Mouse (Mus musculus): ENCODE measurements around the gene Nrde2. TPM values are rescaled to one million over a fixed set of nuclear protein-coding genes. Genes with fewer than 3 reads are reported as not detected.
A peak's percentile ranks its signal among the peaks of the same experiment; 100 is the strongest.

Gene Nrde2
- total RNA-seq, 2 experiments from 2014 or later, result 15.0 to 15.5 TPM

- intact Hi-C loops (cut with DNase I), result no loop called here
- no peak for DNase-seq (ENCODE audit: low spot score in 2 of 2)
Observed at GRCm38 (mm10) chr12:100131167-100131566, 28.3 kb downstream of the Nrde2 start.

GRCm38 (mm10) chr12:100128961-100129360, 30.5 kb downstream of the Nrde2 start:
- intact Hi-C loops (cut with DNase I), result no loop called here
- DNase-seq (ENCODE audit: low spot score in 2 of 2), result no peak

GRCm38 (mm10) chr12:100128522-100128921, 30.9 kb downstream of the Nrde2 start:
- DNase-seq (ENCODE audit: low spot score in 2 of 2), result no peak
- intact Hi-C loops (cut with DNase I), result no loop called here

GRCm38 (mm10) chr12:100127866-100128480, 31.5 kb downstream of the Nrde2 start:
- peak; percentile 57 to 83 for DNase-seq (ENCODE audit: low spot score in 2 of 2)
- intact Hi-C loops (cut with DNase I), result no loop called here

GRCm38 (mm10) chr12:100126968-100127865, 32.2 kb downstream of the Nrde2 start:
- intact Hi-C loops (cut with DNase I), result no loop called here
- DNase-seq (ENCODE audit: low spot score in 2 of 2), result no peak

- intact Hi-C loops (cut with DNase I), result no loop called here
- no peak for DNase-seq (ENCODE audit: low spot score in 2 of 2)
Observed at GRCm38 (mm10) chr12:100124913-100125798, 34.3 kb downstream of the Nrde2 start.

- DNase-seq (ENCODE audit: low spot score in 2 of 2), result peak; percentile 64 to 87
- intact Hi-C loops (cut with DNase I), result no loop called here
Observed at GRCm38 (mm10) chr12:100123476-100123875, 36.0 kb downstream of the Nrde2 start.

- no peak for DNase-seq (ENCODE audit: low spot score in 2 of 2)
- intact Hi-C loops (cut with DNase I), result no loop called here
Observed at GRCm38 (mm10) chr12:100122921-100123381, 36.5 kb downstream of the Nrde2 start.

GRCm38 (mm10) chr12:100115982-100116381, 43.5 kb downstream of the Nrde2 start:
- DNase-seq (ENCODE audit: low spot score in 2 of 2), result no peak
- intact Hi-C loops (cut with DNase I), result no loop called here

- peak; percentile 83 to 88 for DNase-seq (ENCODE audit: low spot score in 2 of 2)
- intact Hi-C loops (cut with DNase I), result loop anchor here (5.0 to 10.0 kb wide), 3 partner anchors 143 to 1025 kb away; no protein-coding TSS in a partner anchor
Observed at GRCm38 (mm10) chr12:100109986-100110696, 49.3 kb downstream of the Nrde2 start, which contains the start of gene Psmc1. TSS of gene Psmc1 (plus strand) at chr12:100110154.

- intact Hi-C loops (cut with DNase I), result loop anchor here (2.0 to 10.0 kb wide), 4 partner anchors 140 to 1023 kb away; no protein-coding TSS in a partner anchor
Observed at GRCm38 (mm10) chr12:100107436-100107835, 52.0 kb downstream of the Nrde2 start.

GRCm38 (mm10) chr12:100106275-100106895, 53.1 kb downstream of the Nrde2 start:
- DNase-seq (ENCODE audit: low spot score in 2 of 2), result peak; percentile 86 to 89

More at GRCm38 (mm10) chr12:100107436-100107835, 52.0 kb downstream of the Nrde2 start:
- DNase-seq (ENCODE audit: low spot score in 2 of 2), result no peak

GRCm38 (mm10) chr12:100104530-100104929, 54.9 kb downstream of the Nrde2 start:
- intact Hi-C loops (cut with DNase I), result loop anchor here (10.0 kb wide), 1 partner anchor 1020 kb away; no protein-coding TSS in a partner anchor
- no peak for DNase-seq (ENCODE audit: low spot score in 2 of 2)

More at GRCm38 (mm10) chr12:100106275-100106895, 53.1 kb downstream of the Nrde2 start:
- intact Hi-C loops (cut with DNase I), result loop anchor here (2.0 to 10.0 kb wide), 4 partner anchors 139 to 1022 kb away; no protein-coding TSS in a partner anchor

GRCm38 (mm10) chr12:100101651-100102050, 57.8 kb downstream of the Nrde2 start:
- no peak for DNase-seq (ENCODE audit: low spot score in 2 of 2)
- intact Hi-C loops (cut with DNase I), result loop anchor here (10.0 kb wide), 1 partner anchor 1017 kb away; no protein-coding TSS in a partner anchor

GRCm38 (mm10) chr12:100100707-100101030, 58.8 kb downstream of the Nrde2 start:
- intact Hi-C loops (cut with DNase I), result loop anchor here (10.0 kb wide), 1 partner anchor 1016 kb away; no protein-coding TSS in a partner anchor
- DNase-seq (ENCODE audit: low spot score in 2 of 2), result no peak

- intact Hi-C loops (cut with DNase I), result loop anchor here (10.0 kb wide), 1 partner anchor 1015 kb away; no protein-coding TSS in a partner anchor
- DNase-seq (ENCODE audit: low spot score in 2 of 2), result peak in 1 of 2 experiments; percentile 33
Observed at GRCm38 (mm10) chr12:100099971-100100706, 59.3 kb downstream of the Nrde2 start.

GRCm38 (mm10) chr12:100093046-100093445, 66.4 kb downstream of the Nrde2 start:
- intact Hi-C loops (cut with DNase I), result no loop called here
- no peak for DNase-seq (ENCODE audit: low spot score in 2 of 2)

All from left cerebral cortex, postnatal 14 days (tissue).